Mouse (Mus musculus): ENCODE results near the gene Obscn.

Obscn gene

GRCm38 (mm10) chr11:59141772-59142370 lies 5.7 kb upstream of the Obscn start:
- DNase-seq (ENCODE audit: low spot score): peak; percentile 61

GRCm38 (mm10) chr11:59138537-59139486 lies 2.6 kb upstream of the Obscn start:
- DNase-seq (ENCODE audit: low spot score): no peak

- DNase-seq (ENCODE audit: low spot score): no peak
Measured at GRCm38 (mm10) chr11:59136994-59137706, 948 bp upstream of the Obscn start.

- DNase-seq (ENCODE audit: low spot score): no peak
Measured at GRCm38 (mm10) chr11:59135051-59135820, 966 bp downstream of the Obscn start.

- DNase-seq (ENCODE audit: low spot score): no peak
Measured at GRCm38 (mm10) chr11:59134373-59134997, 1.7 kb downstream of the Obscn start.

- DNase-seq (ENCODE audit: low spot score): no peak
Measured at GRCm38 (mm10) chr11:59132065-59132464, 4.1 kb downstream of the Obscn start.

GRCm38 (mm10) chr11:59131348-59131919 lies 4.8 kb downstream of the Obscn start:
- DNase-seq (ENCODE audit: low spot score): no peak

GRCm38 (mm10) chr11:59130782-59131181 lies 5.4 kb downstream of the Obscn start:
- DNase-seq (ENCODE audit: low spot score): no peak

GRCm38 (mm10) chr11:59105945-59106344 lies 30.3 kb downstream of the Obscn start:
- no peak for DNase-seq (ENCODE audit: low spot score)

- DNase-seq (ENCODE audit: low spot score): no peak
Measured at GRCm38 (mm10) chr11:59102324-59102723, 33.9 kb downstream of the Obscn start.

GRCm38 (mm10) chr11:59098339-59098738 lies 37.9 kb downstream of the Obscn start:
- DNase-seq (ENCODE audit: low spot score): no peak

- DNase-seq (ENCODE audit: low spot score): no peak
Measured at GRCm38 (mm10) chr11:59097770-59098169, 38.4 kb downstream of the Obscn start.

- no peak for DNase-seq (ENCODE audit: low spot score)
Measured at GRCm38 (mm10) chr11:59094213-59094612, 42.0 kb downstream of the Obscn start.

- DNase-seq (ENCODE audit: low spot score): no peak
Measured at GRCm38 (mm10) chr11:59087581-59087980, 48.6 kb downstream of the Obscn start.

- DNase-seq (ENCODE audit: low spot score): no peak
Measured at GRCm38 (mm10) chr11:59085200-59085599, 51.0 kb downstream of the Obscn start.

- DNase-seq (ENCODE audit: low spot score): no peak
Measured at GRCm38 (mm10) chr11:59083125-59083524, 53.1 kb downstream of the Obscn start.

- DNase-seq (ENCODE audit: low spot score): no peak
Measured at GRCm38 (mm10) chr11:59078311-59078710, 57.9 kb downstream of the Obscn start.

GRCm38 (mm10) chr11:59070321-59070720 lies 65.9 kb downstream of the Obscn start:
- DNase-seq (ENCODE audit: low spot score): no peak

GRCm38 (mm10) chr11:59068922-59069321 lies 67.3 kb downstream of the Obscn start:
- DNase-seq (ENCODE audit: low spot score): no peak

- no peak for DNase-seq (ENCODE audit: low spot score)
Measured at GRCm38 (mm10) chr11:59068433-59068832, 67.8 kb downstream of the Obscn start.

- no peak for DNase-seq (ENCODE audit: low spot score)
Measured at GRCm38 (mm10) chr11:59067921-59068320, 68.3 kb downstream of the Obscn start.

Data from yolk sac, embryonic 10.5 days (tissue).